9 mouse cellular contexts compared by ENCODE assay signal in the genomic region with DNA sequence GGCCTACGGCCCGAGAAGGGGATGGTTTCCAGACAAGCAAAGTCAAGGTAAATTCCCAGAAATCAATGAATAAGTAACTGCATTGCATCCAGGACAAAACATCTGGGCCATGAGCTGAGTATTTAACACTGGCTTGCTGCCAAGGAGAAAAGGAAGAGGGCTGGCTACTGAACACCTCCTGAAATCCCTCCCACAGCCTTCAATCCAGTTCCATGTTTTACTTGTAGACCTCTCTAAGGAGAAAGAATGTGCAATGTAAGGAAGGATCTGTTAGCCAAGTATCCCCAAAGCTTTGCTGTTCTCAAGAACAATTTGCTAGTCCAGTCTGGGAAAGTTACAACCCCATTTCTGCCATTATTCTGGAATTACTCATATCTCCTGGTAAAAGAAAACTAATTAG. TPM values are rescaled to one million over a fixed set of nuclear protein-coding genes. Genes with fewer than 3 reads are reported as not detected.
DNase-seq lines count a peak whose midpoint lies in the region; ATAC-seq lines count a peak whose summit lies in the region.
"Had no signal": no experiment of that assay in that cellular context is flagged by ENCODE, and none has a peak within 500 bp of the region (broad histone marks: within the 10 kb centered on the region; RNA-seq: fewer than 3 reads in every experiment).

No protein-coding gene starts in this region.

- ATAC-seq in megakaryocyte, adult 5-6 weeks (ENCODE audit: poor library complexity, severe bottlenecking): peak; percentile 41; the same call in 1 of the 2 replicates

- peak; percentile 25 for DNase-seq in kidney, adult 9 months
- DNase-seq in kidney, postnatal 4 days: no peak
- peak; percentile 74 for DNase-seq in Muller cell, postnatal 12 days (ENCODE audit: inconsistent ontology term)
- DNase-seq in embryo, embryonic 11.5 days (ENCODE audit: low read depth, low spot score): peak; percentile 16
- DNase-seq in left cerebral cortex, adult 9 months (ENCODE audit: low spot score in 2 of 2): no peak
- no peak for DNase-seq in cerebellum, adult 9-10 months
- DNase-seq: cerebellum, postnatal 25 days; right cerebral cortex, adult 18-20 months had no signal

RNA-seq across cellular contexts. Expression of gene Pde1a, which starts 42.4 kb away (rescaled TPM):
- total RNA-seq in megakaryocyte, adult 5-6 weeks (2015): 0.25 TPM in 1 of 2 replicates, not detected in the other
- total RNA-seq in megakaryocyte, adult 5-6 weeks (2017): 0.15 TPM in 1 of 2 replicates, not detected in the other

Comparison
In these comparisons a context has a peak if more than half of its experiments do, and no peak if none do; other contexts are left out.
1. DNase-seq: peak in kidney, adult 9 months (single experiment), Muller cell, postnatal 12 days (single experiment) and embryo, embryonic 11.5 days (single experiment); none in kidney, postnatal 4 days (0 of 2), left cerebral cortex, adult 9 months (0 of 2) and cerebellum, adult 9-10 months (single experiment).